Mouse (Mus musculus) heart, postnatal 0 days (tissue): ENCODE results near the gene Cyp1a2. TPM values are rescaled to one million over a fixed set of nuclear protein-coding genes. Genes with fewer than 3 reads are reported as not detected.
A peak's percentile ranks its signal among the peaks of the same experiment; 100 is the strongest.

ENCODE experiments used
- ATAC-seq: fragments of 200-750 bp; cut with Nextera tagmentation; 2 replicates; pipeline ENCODE4 v1.8.0; 2017; ENCODE audit warnings: low read depth, moderate number of reproducible peaks, moderate library complexity; ENCODE audit not compliant: insufficient read depth
- DNase-seq: peaks from one replicate; pipeline ENCODE4 v3.0.0-alpha.2; 2016; ENCODE audit warnings: low spot score
- H3K27ac ChIP-seq: fragments of 300-500 bp; sonication (generic); 2 replicates; pipeline ENCODE4 v1.5.1; 2014; ENCODE audit warnings: low read depth, mild to moderate bottlenecking
- H3K27me3 ChIP-seq: fragments of 300-500 bp; sonication (generic); 2 replicates; pipeline ENCODE4 v1.6.1; 2014; ENCODE audit warnings: low read length, mixed read lengths; ENCODE audit not compliant: control insufficient read depth, insufficient read depth
- H3K36me3 ChIP-seq: fragments of 300-500 bp; sonication (generic); replicated peaks from 2 replicates; pipeline ENCODE4 v1.6.1; 2014; ENCODE audit warnings: low read length, mixed read lengths; ENCODE audit not compliant: control insufficient read depth, insufficient read depth
- H3K4me1 ChIP-seq: fragments of 300-500 bp; sonication (generic); 2 replicates; pipeline ENCODE4 v1.6.1; 2014; ENCODE audit warnings: antibody characterized with exemption; ENCODE audit not compliant: control insufficient read depth, insufficient read depth
- H3K4me2 ChIP-seq: fragments of 300-500 bp; sonication (generic); 2 replicates; pipeline ENCODE4 v1.6.1; 2014; ENCODE audit warnings: low read depth, mild to moderate bottlenecking, low read length, moderate library complexity
- H3K4me3 ChIP-seq: fragments of 300-500 bp; sonication (generic); 2 replicates; pipeline ENCODE4 v1.5.1; 2014; ENCODE audit warnings: low read depth, low read length
- H3K9ac ChIP-seq: fragments of 300-500 bp; sonication (generic); replicated peaks from 2 replicates; pipeline ENCODE4 v1.6.1; 2014; ENCODE audit warnings: low read depth, low read length, mixed read lengths
- H3K9me3 ChIP-seq: fragments of 300-500 bp; sonication (generic); replicated peaks from 2 replicates; pipeline ENCODE4 v1.6.1; 2016; ENCODE audit warnings: low read length; ENCODE audit not compliant: control insufficient read depth
- CTCF ChIP-seq: IDR thresholded peaks from 2 replicates; pipeline ENCODE4 v1.5.1; 2016; ENCODE audit warnings: antibody characterized with exemption, control low read depth, low read depth
- EP300 ChIP-seq: IDR thresholded peaks from 2 replicates; pipeline ENCODE4 v1.6.1; 2016; ENCODE audit warnings: antibody characterized with exemption, low read depth
- WGBS: fragments of 180-500 bp; shearing (Covaris S2); extraction: QIAGEN DNeasy Blood & Tissue Kit; methylation state at CpG from one replicate; pipeline ENCODE4 v1.1.7; 2014; 5-methylcytosine and 5-hydroxymethylcytosine counted together
- polyA plus RNA-seq: library from polyadenylated mRNA; unstranded; fragments of >200 nt; fragmentation: Nextera tagmentation; extraction: Ambion mirVana; gene quantifications from 2 replicates; pipeline ENCODE4 v1.2.1, GENCODE M21; 2015
- total RNA-seq: library from RNA; depleted of rRNA; stranded (reverse); fragments of >200 nt; gene quantifications from 2 replicates; pipeline ENCODE4 v1.2.3, GENCODE M21; 2014; ENCODE audit warnings: low replicate concordance

Gene Cyp1a2
- total and polyA plus RNA-seq, 2 experiments from 2014 or later, result not detected

DNA sequence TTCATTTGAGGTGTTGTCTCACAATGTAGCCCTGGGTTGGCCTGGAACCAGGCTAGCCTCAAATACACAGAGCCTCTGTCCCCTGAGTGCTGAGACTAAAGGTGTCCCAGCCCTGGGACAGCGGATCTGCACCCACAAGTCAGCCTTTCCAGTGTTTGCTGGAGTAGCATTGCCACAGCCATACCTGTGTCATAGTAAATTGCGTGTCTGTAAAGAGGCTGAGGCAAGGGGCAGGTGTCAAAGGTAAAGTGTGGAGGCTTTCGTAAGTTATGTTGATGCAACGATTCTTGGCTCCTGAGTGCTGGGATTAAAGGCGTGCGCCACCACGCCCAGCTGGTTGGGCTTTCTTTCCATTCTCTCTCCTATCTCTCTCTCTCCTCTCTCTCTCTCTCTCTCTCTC is 18.9 kb downstream of the Cyp1a2 start:
- no peaks in the 10 kb centered on the region for H3K4me1 ChIP-seq

GRCm38 (mm10) chr9:57661552-57661951 is 22.0 kb downstream of the Cyp1a2 start:
- Histone ChIP-seq H3K9me3 (no peaks in the 10 kb centered on the region), H3K4me3 (no peak overlapping the region), H3K27ac (no peak overlapping the region), H3K36me3 (no peaks in the 10 kb centered on the region), H3K4me2 (no peak overlapping the region), H3K4me1 (no peaks in the 10 kb centered on the region), H3K27me3 (no peaks in the 10 kb centered on the region), H3K9ac (no peak overlapping the region)
- TF ChIP-seq EP300 (no peak), CTCF (no peak)
- DNase-seq (no peak), ATAC-seq (no peak)
- 6% methylated on average over 3 of the region's 3 CpGs for WGBS

More for the DNA sequence above, 18.9 kb downstream of the Cyp1a2 start:
- Histone ChIP-seq H3K4me3 (no peak overlapping the region), H3K27ac (no peak overlapping the region), H3K36me3 (no peaks in the 10 kb centered on the region), H3K9ac (no peak overlapping the region), H3K27me3 (no peaks in the 10 kb centered on the region), H3K9me3 (no peaks in the 10 kb centered on the region), H3K4me2 (no peak overlapping the region)
- no peak for ATAC-seq
- 34% methylated on average over 7 of the region's 7 CpGs for WGBS
- no peak for DNase-seq
- TF ChIP-seq EP300 (no peak), CTCF (no peak)

- Histone ChIP-seq H3K9me3 (no peaks in the 10 kb centered on the region), H3K9ac (no peak overlapping the region), H3K36me3 (no peaks in the 10 kb centered on the region), H3K27me3 (no peaks in the 10 kb centered on the region), H3K4me1 (peaks cover 3% of the 10 kb centered on the region; the same call in 1 of the 2 replicates), H3K4me3 (no peak overlapping the region), H3K27ac (no peak overlapping the region), H3K4me2 (no peak overlapping the region)
- ATAC-seq, result no peak
- DNase-seq, result no peak
- 62% methylated on average over 6 of the region's 6 CpGs for WGBS
- TF ChIP-seq CTCF, result no peak
- no peak for TF ChIP-seq EP300
These were observed 23.0 kb downstream of the Cyp1a2 start for GRCm38 (mm10) chr9:57660501-57660900.

DNA sequence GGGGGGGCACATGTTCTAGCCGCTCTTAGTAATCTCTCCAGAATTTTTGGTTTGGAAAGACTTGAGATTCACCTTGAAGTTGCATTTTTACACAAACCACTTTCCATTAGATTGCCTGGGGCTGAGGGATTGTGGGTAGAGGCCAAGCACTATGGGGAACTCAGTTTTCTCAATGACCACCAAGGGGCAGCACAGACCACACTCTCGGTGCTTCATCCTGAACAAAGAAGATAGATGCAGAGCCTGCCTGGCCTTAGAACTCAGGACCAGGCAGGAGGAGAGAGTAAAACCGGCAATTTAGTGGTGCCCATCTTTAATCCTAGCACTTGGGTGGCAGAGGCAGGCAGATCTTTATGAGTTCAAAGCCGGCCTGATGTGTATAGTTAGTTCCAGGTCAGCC is 23.7 kb downstream of the Cyp1a2 start:
- DNase-seq (peak; percentile 73), ATAC-seq (peak; percentile 70)
- Histone ChIP-seq H3K27ac (no peak overlapping the region), H3K36me3 (no peaks in the 10 kb centered on the region), H3K9ac (no peak overlapping the region), H3K4me2 (no peak overlapping the region), H3K27me3 (no peaks in the 10 kb centered on the region), H3K4me3 (no peak overlapping the region), H3K4me1 (peaks cover 3% of the 10 kb centered on the region; the same call in 1 of the 2 replicates), H3K9me3 (no peaks in the 10 kb centered on the region)
- WGBS, result 10% methylated on average over 4 of the region's 4 CpGs
- no peak for TF ChIP-seq EP300
- TF ChIP-seq CTCF, result peak; percentile 91

GRCm38 (mm10) chr9:57658970-57659369 is 24.5 kb downstream of the Cyp1a2 start:
- no peaks in the 10 kb centered on the region for H3K9me3 ChIP-seq
- no peak overlapping the region for H3K4me3 ChIP-seq
- H3K36me3 ChIP-seq, result no peaks in the 10 kb centered on the region
- WGBS, result 89% methylated on average over 4 of the region's 4 CpGs
- no peak overlapping the region for H3K27ac ChIP-seq
- ATAC-seq (no peak), DNase-seq (no peak)
- TF ChIP-seq EP300 (no peak), CTCF (no peak)
- peaks cover 3% of the 10 kb centered on the region; the same call in 1 of the 2 replicates for H3K4me1 ChIP-seq
- no peaks in the 10 kb centered on the region for H3K27me3 ChIP-seq
- no peak overlapping the region for H3K9ac ChIP-seq
- H3K4me2 ChIP-seq, result no peak overlapping the region

- no peak overlapping the region for H3K4me2 ChIP-seq
These were observed 25.7 kb downstream of the Cyp1a2 start for GRCm38 (mm10) chr9:57657843-57658242.

More at GRCm38 (mm10) chr9:57657843-57658242, 25.7 kb downstream of the Cyp1a2 start:
- H3K9ac ChIP-seq, result no peak overlapping the region
- peaks cover 3% of the 10 kb centered on the region; the same call in 1 of the 2 replicates for H3K4me1 ChIP-seq
- no peak for DNase-seq
- ATAC-seq, result no peak
- WGBS, result 53% methylated on average over 4 of the region's 4 CpGs
- H3K36me3 ChIP-seq, result no peaks in the 10 kb centered on the region
- no peaks in the 10 kb centered on the region for H3K9me3 ChIP-seq
- TF ChIP-seq EP300, result no peak
- H3K27me3 ChIP-seq, result no peaks in the 10 kb centered on the region
- H3K27ac ChIP-seq, result no peak overlapping the region
- H3K4me3 ChIP-seq, result no peak overlapping the region
